Mouse (Mus musculus) liver, embryonic 14.5 days (tissue): ENCODE measurements around the gene Tbl1x.

Source experiments
- CTCF ChIP-seq: IDR thresholded peaks from 2 replicates; pipeline ENCODE4 v1.5.1; 2016; ENCODE audit warnings: antibody characterized with exemption, low read depth, control low read depth
- EP300 ChIP-seq: IDR thresholded peaks from 2 replicates; pipeline ENCODE4 v1.6.1; 2016; ENCODE audit warnings: antibody characterized with exemption, low read depth

GRCm38 (mm10) chrX:77477526-77477925, 33.3 kb upstream of the Tbl1x start:
- no peak for TF ChIP-seq CTCF
- no peak for TF ChIP-seq EP300
